Mouse (Mus musculus) neural tube, embryonic 12.5 days (tissue): ENCODE measurements around the gene Tob2. TPM values are rescaled to one million over a fixed set of nuclear protein-coding genes. Genes with fewer than 3 reads are reported as not detected.

ENCODE experiments used
- ATAC-seq: fragments of 200-750 bp; cut with Nextera tagmentation; 2 replicates; pipeline ENCODE4 v1.8.0; 2017; ENCODE audit warnings: low read depth, mild to moderate bottlenecking, moderate TSS enrichment, moderate library complexity; ENCODE audit not compliant: low FRiP score
- H3K27ac ChIP-seq: fragments of 300-500 bp; sonication (generic); 2 replicates; pipeline ENCODE4 v1.5.1; 2016
- H3K27me3 ChIP-seq: fragments of 300-500 bp; sonication (generic); replicated peaks from 2 replicates; pipeline ENCODE4 v1.6.1; 2016; ENCODE audit warnings: mild to moderate bottlenecking
- H3K36me3 ChIP-seq: fragments of 300-500 bp; sonication (generic); 2 replicates; pipeline ENCODE4 v1.6.1; 2016; ENCODE audit warnings: mild to moderate bottlenecking
- H3K4me1 ChIP-seq: fragments of 300-500 bp; sonication (generic); 2 replicates; pipeline ENCODE4 v1.6.1; 2016
- H3K4me2 ChIP-seq: fragments of 300-500 bp; sonication (generic); replicated peaks from 2 replicates; pipeline ENCODE4 v1.6.1; 2016; ENCODE audit warnings: mild to moderate bottlenecking
- H3K4me3 ChIP-seq: fragments of 300-500 bp; sonication (generic); 2 replicates; pipeline ENCODE4 v1.5.1; 2016
- H3K9ac ChIP-seq: fragments of 300-500 bp; sonication (generic); 2 replicates; pipeline ENCODE4 v1.6.1; 2016; ENCODE audit warnings: mild to moderate bottlenecking
- H3K9me3 ChIP-seq: fragments of 300-500 bp; sonication (generic); 2 replicates; pipeline ENCODE4 v1.6.1; 2016; ENCODE audit warnings: mild to moderate bottlenecking
- WGBS: fragments of 180-500 bp; shearing (Covaris S2); methylation state at CpG from one replicate; pipeline ENCODE4 v1.1.7; 2016; 5-methylcytosine and 5-hydroxymethylcytosine counted together
- polyA plus RNA-seq: library from polyadenylated mRNA; unstranded; fragments of >200 nt; fragmentation: Nextera tagmentation; extraction: Ambion mirVana; gene quantifications from 2 replicates; pipeline ENCODE4 v1.2.1, GENCODE M21; 2016

Gene Tob2
- polyA plus RNA-seq, 1 experiment from 2014 or later = 21.7 TPM

- Histone ChIP-seq H3K4me2 (peak overlapping the region; percentile 85), H3K9me3 (no peaks in the 10 kb centered on the region), H3K27ac (peak overlapping the region; percentile 43), H3K36me3 (peaks cover 6% of the 10 kb centered on the region), H3K9ac (peak overlapping the region; percentile 82), H3K27me3 (no peaks in the 10 kb centered on the region), H3K4me3 (peak overlapping the region; percentile 89), H3K4me1 (peaks cover 14% of the 10 kb centered on the region)
- no peak for ATAC-seq
- WGBS = under 1% methylated on average over 33 of the region's 33 CpGs
These were observed 876 bp downstream of the Tob2 start for GRCm38 (mm10) chr15:81857724-81858116.

DNA sequence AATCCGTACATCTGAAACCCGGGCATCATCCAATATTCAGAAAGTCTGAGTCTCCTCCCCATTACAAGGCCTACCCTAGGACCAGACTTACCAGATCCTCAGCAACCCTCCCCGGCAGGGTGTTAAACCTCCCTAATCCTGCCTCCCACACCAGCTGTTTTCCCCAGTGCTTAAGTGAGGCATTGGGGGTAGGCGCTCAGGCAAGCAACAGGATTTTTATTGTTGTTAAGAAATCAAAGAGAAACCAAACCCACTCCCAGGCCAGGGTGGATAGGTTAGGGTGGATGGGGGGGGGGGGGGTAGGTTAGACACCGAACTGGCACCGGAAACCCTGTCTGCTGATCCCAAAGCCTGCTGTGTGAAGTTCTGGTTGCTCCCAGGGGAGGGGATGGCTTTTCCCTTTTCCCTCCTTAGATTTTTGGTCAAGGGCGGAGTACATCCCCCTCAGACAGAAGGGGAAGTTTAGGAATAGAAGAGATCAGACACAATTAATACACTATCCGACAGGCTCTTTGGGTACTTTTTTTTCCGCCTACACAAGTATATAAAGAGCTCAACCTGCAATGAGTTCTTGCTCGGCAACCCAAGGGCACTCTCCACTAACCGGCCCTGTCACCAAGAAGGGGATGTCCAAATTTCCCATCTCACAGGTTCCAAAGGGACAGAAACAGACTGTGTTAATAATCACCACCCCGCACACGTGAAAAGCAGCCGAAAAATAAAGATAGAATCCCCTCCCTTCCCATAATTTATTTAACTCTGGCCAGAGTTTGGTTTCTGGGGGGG, 1.5 kb downstream of the Tob2 start:
- H3K27me3 ChIP-seq = no peaks in the 10 kb centered on the region
- H3K36me3 ChIP-seq = peaks cover 10% of the 10 kb centered on the region
- H3K4me1 ChIP-seq = peaks cover 14% of the 10 kb centered on the region
- H3K9ac ChIP-seq = peak overlapping the region; percentile 82
- no peaks in the 10 kb centered on the region for H3K9me3 ChIP-seq
- peak overlapping the region; percentile 89 for H3K4me3 ChIP-seq
- no peak for ATAC-seq
- H3K4me2 ChIP-seq = peak overlapping the region; percentile 85
- 1% methylated on average over 14 of the region's 14 CpGs for WGBS
- H3K27ac ChIP-seq = 0 out of 2 replicates have a peak overlapping the region, but pooled peaks have one; percentile 43

DNA sequence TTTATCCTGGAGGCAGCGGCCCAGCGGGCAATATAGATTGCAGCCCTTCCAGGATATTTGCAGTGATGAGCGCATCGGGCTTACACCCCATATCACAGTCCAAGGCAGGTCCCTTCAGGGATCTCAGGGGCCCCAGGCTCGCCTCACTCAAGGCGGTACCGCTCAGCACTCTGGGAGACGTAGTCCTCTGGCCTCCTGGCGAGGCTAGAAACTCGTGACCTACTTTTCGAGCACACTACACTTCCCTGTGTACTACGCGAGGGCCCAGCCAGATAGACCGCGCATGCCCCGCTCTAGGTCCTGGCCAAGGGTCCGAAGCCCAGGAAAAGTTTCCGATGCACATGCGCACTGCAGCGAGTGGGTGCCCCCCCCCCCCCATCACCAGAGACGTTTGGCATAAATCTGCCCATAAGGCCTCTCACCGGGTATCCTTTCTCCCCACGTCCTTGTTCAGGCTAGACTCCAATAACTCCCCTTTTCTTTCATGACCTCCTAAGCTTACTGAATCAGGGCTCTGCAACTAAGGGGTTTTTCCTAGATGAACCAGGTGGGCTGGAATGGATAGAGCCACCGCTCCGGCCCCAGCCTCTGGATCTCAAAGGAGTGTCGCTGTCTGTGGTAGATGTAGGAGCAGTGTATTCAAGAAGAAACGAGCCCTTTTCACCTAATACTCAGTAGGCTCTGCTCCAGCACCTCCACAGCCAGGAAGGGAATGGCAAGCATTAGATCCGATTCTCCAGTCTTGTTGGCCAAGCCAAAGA, 2.4 kb downstream of the Tob2 start:
- WGBS = under 1% methylated on average over 28 of the region's 28 CpGs
- Histone ChIP-seq H3K9ac (peak overlapping the region; percentile 82), H3K4me3 (peak overlapping the region; percentile 89), H3K27me3 (no peaks in the 10 kb centered on the region), H3K27ac (no peak overlapping the region; the same call in 1 of the 2 replicates), H3K36me3 (peaks cover 19% of the 10 kb centered on the region), H3K4me2 (peak overlapping the region; percentile 85), H3K9me3 (no peaks in the 10 kb centered on the region), H3K4me1 (peaks cover 14% of the 10 kb centered on the region)
- peak; percentile 87 for ATAC-seq

DNA sequence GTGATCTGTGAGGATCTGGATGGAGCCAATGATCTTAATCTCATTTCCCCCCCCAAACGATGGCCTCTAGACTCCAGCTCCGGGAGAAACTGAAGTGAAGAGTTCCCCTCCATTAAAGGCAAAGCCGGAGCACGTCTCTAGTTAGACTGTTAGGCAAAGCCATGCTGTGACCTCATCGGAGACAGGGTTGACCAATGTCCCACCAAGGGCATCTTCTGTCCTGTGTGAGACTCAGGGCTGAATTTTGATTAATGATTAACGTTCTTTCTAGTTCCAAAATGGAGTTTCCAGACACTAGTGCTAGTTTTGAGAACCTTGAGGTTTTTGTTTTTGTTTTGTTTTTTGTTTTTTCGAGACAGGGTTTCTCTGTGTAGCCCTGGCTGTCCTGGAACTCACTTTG, 5.5 kb downstream of the Tob2 start:
- WGBS = 92% methylated on average over 7 of the region's 7 CpGs
- no peak overlapping the region for H3K4me2 ChIP-seq

DNA sequence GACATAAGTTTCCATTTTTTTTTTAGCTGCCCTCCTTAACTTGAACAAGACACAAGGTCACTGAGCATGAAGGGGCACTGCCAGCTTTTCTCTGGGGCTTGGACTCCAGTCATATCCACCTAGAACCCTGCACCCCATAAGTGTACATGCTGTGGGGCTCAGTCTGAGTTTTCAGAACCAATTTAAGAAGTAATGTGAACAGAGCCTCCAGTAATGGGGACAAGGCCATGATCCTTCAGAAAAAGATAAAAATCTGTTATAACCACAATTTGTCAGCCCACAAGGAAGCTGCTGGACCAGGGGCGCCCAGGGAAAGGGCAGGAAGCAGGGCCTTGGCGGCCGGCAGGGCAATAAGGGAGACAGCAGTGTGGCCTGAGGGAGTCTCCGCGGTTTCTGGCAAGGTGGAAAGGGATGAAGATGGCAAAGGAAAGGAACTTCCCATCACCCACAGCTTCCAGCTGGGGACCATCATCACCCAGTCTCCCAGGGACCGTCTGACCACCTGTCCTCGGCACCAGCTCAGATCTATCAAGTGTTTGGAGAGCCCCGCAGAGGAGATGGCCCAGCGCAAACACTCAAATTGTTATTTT, 6.1 kb downstream of the Tob2 start:
- H3K27me3 ChIP-seq = no peaks in the 10 kb centered on the region
- H3K4me1 ChIP-seq = peaks cover 5% of the 10 kb centered on the region; the same call in 1 of the 2 replicates
- H3K36me3 ChIP-seq = peaks cover 49% of the 10 kb centered on the region
- no peaks in the 10 kb centered on the region for H3K9me3 ChIP-seq
- no peak overlapping the region for H3K4me3 ChIP-seq
- H3K9ac ChIP-seq = no peak overlapping the region
- WGBS = 94% methylated on average over 9 of the region's 9 CpGs
- no peak overlapping the region for H3K27ac ChIP-seq
- no peak overlapping the region for H3K4me2 ChIP-seq
- no peak for ATAC-seq

More for the DNA sequence above, 5.5 kb downstream of the Tob2 start:
- Histone ChIP-seq H3K4me1 (peaks cover 5% of the 10 kb centered on the region; the same call in 1 of the 2 replicates), H3K4me3 (no peak overlapping the region), H3K9ac (no peak overlapping the region), H3K27me3 (no peaks in the 10 kb centered on the region), H3K9me3 (no peaks in the 10 kb centered on the region), H3K27ac (no peak overlapping the region), H3K36me3 (peaks cover 43% of the 10 kb centered on the region)
- no peak for ATAC-seq

DNA sequence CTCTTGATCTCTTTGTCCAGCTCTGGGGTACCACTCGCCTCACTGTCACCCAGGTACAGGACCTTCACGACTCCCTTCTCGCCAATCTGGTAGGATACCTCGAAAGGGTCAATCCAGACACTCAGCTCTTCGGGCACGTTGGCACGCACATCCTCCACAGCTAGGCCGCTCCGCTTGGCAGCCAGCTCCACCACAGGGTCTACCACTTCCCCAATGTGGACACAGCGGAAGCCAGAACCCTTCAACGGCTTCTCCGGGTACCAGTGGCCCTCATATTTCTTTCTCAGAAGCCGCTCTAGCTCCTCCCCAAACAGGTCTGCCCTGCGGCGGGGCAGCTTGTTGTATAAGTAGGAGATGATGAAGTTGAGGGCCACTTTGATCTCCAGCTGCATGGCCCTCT, 7.2 kb downstream of the Tob2 start:
- H3K27ac ChIP-seq = no peak overlapping the region
- H3K9ac ChIP-seq = no peak overlapping the region
- peaks cover 5% of the 10 kb centered on the region; the same call in 1 of the 2 replicates for H3K4me1 ChIP-seq
- no peak overlapping the region for H3K4me3 ChIP-seq
- H3K4me2 ChIP-seq = no peak overlapping the region
- no peaks in the 10 kb centered on the region for H3K9me3 ChIP-seq
- 94% methylated on average over 15 of the region's 15 CpGs for WGBS
- H3K27me3 ChIP-seq = no peaks in the 10 kb centered on the region
- no peak for ATAC-seq
- peaks cover 53% of the 10 kb centered on the region for H3K36me3 ChIP-seq

- Histone ChIP-seq H3K27me3 (no peaks in the 10 kb centered on the region), H3K4me2 (no peak overlapping the region), H3K4me1 (peaks cover 5% of the 10 kb centered on the region; the same call in 1 of the 2 replicates), H3K9ac (no peak overlapping the region), H3K4me3 (no peak overlapping the region), H3K36me3 (peaks cover 58% of the 10 kb centered on the region), H3K27ac (no peak overlapping the region), H3K9me3 (no peaks in the 10 kb centered on the region)
- WGBS = 89% methylated on average over 14 of the region's 14 CpGs
- no peak for ATAC-seq
These were observed 7.9 kb downstream of the Tob2 start for GRCm38 (mm10) chr15:81850718-81851117.

DNA sequence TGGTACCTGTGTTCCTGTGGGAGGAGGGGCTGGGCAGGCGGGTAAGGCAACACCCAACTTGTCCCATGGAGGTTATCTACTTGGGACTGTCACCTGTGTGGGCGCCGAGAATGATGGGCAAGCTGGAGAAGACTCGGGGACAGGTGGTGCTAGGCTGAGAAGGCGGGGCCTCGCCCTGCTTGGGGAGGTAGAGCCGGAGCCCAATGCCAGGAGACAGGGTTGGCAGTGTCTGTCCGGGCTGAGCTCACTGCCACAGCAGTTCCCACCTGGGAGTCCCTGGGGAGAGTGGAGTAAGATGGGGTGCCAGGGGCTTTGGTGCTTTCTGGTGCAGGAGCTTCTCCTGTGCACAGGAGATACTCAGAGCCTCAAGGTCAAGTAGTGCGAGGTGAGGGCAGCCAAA, 9.5 kb downstream of the Tob2 start:
- no peaks in the 10 kb centered on the region for H3K27me3 ChIP-seq
- no peak overlapping the region for H3K4me2 ChIP-seq
- WGBS = 85% methylated on average over 9 of the region's 9 CpGs
- H3K4me3 ChIP-seq = no peak overlapping the region
- H3K4me1 ChIP-seq = no peaks in the 10 kb centered on the region
- H3K36me3 ChIP-seq = peaks cover 58% of the 10 kb centered on the region
- no peaks in the 10 kb centered on the region for H3K9me3 ChIP-seq
- no peak overlapping the region for H3K9ac ChIP-seq
- no peak overlapping the region for H3K27ac ChIP-seq
- no peak for ATAC-seq

GRCm38 (mm10) chr15:81848301-81848700, 10.3 kb downstream of the Tob2 start:
- Histone ChIP-seq H3K4me2 (no peak overlapping the region), H3K4me3 (no peak overlapping the region), H3K27me3 (no peaks in the 10 kb centered on the region), H3K4me1 (no peaks in the 10 kb centered on the region), H3K27ac (no peak overlapping the region), H3K9ac (no peak overlapping the region), H3K36me3 (peaks cover 55% of the 10 kb centered on the region), H3K9me3 (no peaks in the 10 kb centered on the region)
- ATAC-seq = no peak
- WGBS = 49% methylated on average over 7 of the region's 7 CpGs

- H3K27me3 ChIP-seq = no peaks in the 10 kb centered on the region
- no peak overlapping the region for H3K4me3 ChIP-seq
- no peak overlapping the region for H3K4me2 ChIP-seq
- no peak overlapping the region for H3K27ac ChIP-seq
- no peak overlapping the region for H3K9ac ChIP-seq
- WGBS = 89% methylated on average over 5 of the region's 5 CpGs
- peaks cover 52% of the 10 kb centered on the region for H3K36me3 ChIP-seq
- no peaks in the 10 kb centered on the region for H3K9me3 ChIP-seq
- ATAC-seq = no peak
- H3K4me1 ChIP-seq = no peaks in the 10 kb centered on the region
These were observed 10.7 kb downstream of the Tob2 start for GRCm38 (mm10) chr15:81847861-81848260.

DNA sequence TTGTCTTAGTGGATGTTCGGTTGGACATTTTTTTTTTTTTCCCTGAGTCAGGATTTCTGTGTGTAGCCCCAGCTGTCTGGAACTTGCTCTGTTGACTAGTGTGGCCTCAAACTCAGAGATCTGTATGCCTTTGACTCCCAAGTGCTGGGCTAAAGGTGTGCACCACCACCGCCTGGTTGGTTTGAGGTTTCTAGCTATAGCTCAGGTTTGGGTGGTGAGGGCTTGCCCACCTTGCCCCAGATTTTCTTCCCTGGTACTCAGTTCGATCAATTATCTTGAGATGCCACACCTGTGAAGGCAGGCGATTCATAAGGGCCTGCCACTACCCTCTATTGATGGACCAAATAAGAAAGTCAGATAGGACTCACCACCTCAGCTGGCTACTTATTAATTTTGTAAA, 11.4 kb downstream of the Tob2 start:
- Histone ChIP-seq H3K4me2 (no peak overlapping the region), H3K4me1 (no peaks in the 10 kb centered on the region), H3K9me3 (no peaks in the 10 kb centered on the region), H3K36me3 (peaks cover 48% of the 10 kb centered on the region), H3K27ac (no peak overlapping the region), H3K27me3 (no peaks in the 10 kb centered on the region), H3K4me3 (no peak overlapping the region), H3K9ac (no peak overlapping the region)
- ATAC-seq = no peak
- WGBS = 89% methylated on average over 4 of the region's 4 CpGs

GRCm38 (mm10) chr15:81846755-81847154, 11.8 kb downstream of the Tob2 start:
- no peak for ATAC-seq
- WGBS = 86% methylated on average over 9 of the region's 9 CpGs
- H3K4me1 ChIP-seq = no peaks in the 10 kb centered on the region
- H3K27ac ChIP-seq = no peak overlapping the region
- no peak overlapping the region for H3K9ac ChIP-seq
- no peak overlapping the region for H3K4me2 ChIP-seq
- H3K36me3 ChIP-seq = peaks cover 44% of the 10 kb centered on the region
- no peaks in the 10 kb centered on the region for H3K27me3 ChIP-seq
- no peaks in the 10 kb centered on the region for H3K9me3 ChIP-seq
- no peak overlapping the region for H3K4me3 ChIP-seq
